8 mouse cellular contexts compared by ENCODE assay signal in the genomic region with DNA sequence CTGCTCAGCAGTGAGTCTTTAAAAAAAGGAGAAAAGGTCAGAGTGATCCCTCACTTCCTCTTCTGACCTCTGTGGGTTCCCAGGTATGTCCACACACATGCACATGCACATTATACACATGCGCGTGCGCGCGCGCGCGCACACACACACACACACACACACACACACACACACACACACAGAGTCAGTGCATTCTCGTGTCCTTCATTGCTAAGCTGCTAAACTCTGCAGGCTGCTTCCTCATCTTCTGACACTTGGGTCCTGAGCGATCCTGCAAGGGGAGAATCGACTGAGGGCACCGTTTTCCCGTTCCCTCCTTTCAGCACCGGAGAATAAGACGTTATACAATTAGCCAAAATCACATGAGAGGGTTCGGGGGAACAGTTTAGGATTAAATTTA. TPM values are rescaled to one million over a fixed set of nuclear protein-coding genes. Genes with fewer than 3 reads are reported as not detected.
DNase-seq lines count a peak whose midpoint lies in the region; ATAC-seq lines count a peak whose summit lies in the region.

No protein-coding gene starts in this region.

- peak overlapping the region; percentile 90 for H3K4me2 ChIP-seq in kidney, embryonic 14.5 days (replicated peaks; ENCODE audit: low read depth, low read length)
- H3K4me2 ChIP-seq in liver, embryonic 13.5 days = peak overlapping the region; percentile 96
- H3K4me2 ChIP-seq in neural tube, embryonic 13.5 days = peak overlapping the region; percentile 81

- H3K4me1 ChIP-seq in kidney, embryonic 14.5 days (ENCODE audit: control insufficient read depth, insufficient read depth, low read length) = peaks cover 12% of the 10 kb centered on the region
- peaks cover 25% of the 10 kb centered on the region for H3K4me1 ChIP-seq in liver, embryonic 13.5 days (replicated peaks)
- peaks cover 20% of the 10 kb centered on the region for H3K4me1 ChIP-seq in neural tube, embryonic 13.5 days (replicated peaks)

- WGBS in kidney, embryonic 14.5 days = 10% methylated on average over 16 of the region's 16 CpGs
- 7% methylated on average over 16 of the region's 16 CpGs for WGBS in liver, embryonic 13.5 days (ENCODE audit: insufficient replicate concordance)
- WGBS in neural tube, embryonic 13.5 days = 20% methylated on average over 16 of the region's 16 CpGs

- peak; percentile 11; the same call in 1 of the 2 replicates for ATAC-seq in kidney, embryonic 14.5 days (ENCODE audit: low FRiP score, low TSS enrichment)
- ATAC-seq in liver, embryonic 13.5 days (ENCODE audit: low read depth) = peak; percentile 32
- ATAC-seq in neural tube, embryonic 13.5 days (ENCODE audit: low read depth) = 0 out of 2 replicates have a peak, but pooled peaks have one; percentile 6

- peak overlapping the region; percentile 52; the same call in 1 of the 2 replicates for H3K9ac ChIP-seq in kidney, embryonic 14.5 days (ENCODE audit: low read depth, low read length)
- H3K9ac ChIP-seq in liver, embryonic 13.5 days = peak overlapping the region; percentile 76
- peak overlapping the region; percentile 72 for H3K9ac ChIP-seq in neural tube, embryonic 13.5 days

- DNase-seq in kidney, adult 9 months = no peak
- DNase-seq in NIH3T3 (ENCODE audit: low read depth) = peak; percentile 76
- peak; percentile 43 for DNase-seq in forelimb bud, embryonic 11.5 days (ENCODE audit: low read depth, low spot score)
- no peak for DNase-seq in liver, embryonic 13.5 days
- DNase-seq in frontal cortex, postnatal 14 days (ENCODE audit: low spot score in 2 of 2) = no peak
- no peak for DNase-seq in urinary bladder, postnatal 4 days (ENCODE audit: low spot score in 2 of 2)

- no peaks in the 10 kb centered on the region for H3K27me3 ChIP-seq in kidney, embryonic 14.5 days (ENCODE audit: control insufficient read depth, insufficient read depth, low read length)
- H3K27me3 ChIP-seq in liver, embryonic 13.5 days = no peaks in the 10 kb centered on the region
- H3K27me3 ChIP-seq in neural tube, embryonic 13.5 days = no peaks in the 10 kb centered on the region

- H3K27ac ChIP-seq in kidney, embryonic 14.5 days (ENCODE audit: low read depth, low read length) = peak overlapping the region; percentile 86; the same call in 1 of the 2 replicates
- peak overlapping the region; percentile 94 for H3K27ac ChIP-seq in liver, embryonic 13.5 days
- peak overlapping the region; percentile 90 for H3K27ac ChIP-seq in neural tube, embryonic 13.5 days (replicated peaks)

- peak overlapping the region; percentile 43 for H3K4me3 ChIP-seq in kidney, embryonic 14.5 days (ENCODE audit: low read length)
- H3K4me3 ChIP-seq in liver, embryonic 13.5 days (replicated peaks) = peak overlapping the region; percentile 66
- peak overlapping the region; percentile 39 for H3K4me3 ChIP-seq in neural tube, embryonic 13.5 days

- no peaks in the 10 kb centered on the region for H3K9me3 ChIP-seq in kidney, embryonic 14.5 days (ENCODE audit: control insufficient read depth, low read length)
- H3K9me3 ChIP-seq in liver, embryonic 13.5 days (replicated peaks) = no peaks in the 10 kb centered on the region
- no peaks in the 10 kb centered on the region for H3K9me3 ChIP-seq in neural tube, embryonic 13.5 days

- no peaks in the 10 kb centered on the region for H3K36me3 ChIP-seq in kidney, embryonic 14.5 days (ENCODE audit: control insufficient read depth, insufficient read depth, low read length)
- no peaks in the 10 kb centered on the region for H3K36me3 ChIP-seq in liver, embryonic 13.5 days
- H3K36me3 ChIP-seq in neural tube, embryonic 13.5 days = no peaks in the 10 kb centered on the region

RNA-seq across cellular contexts. Expression of gene Spen, which starts 20.3 kb away (rescaled TPM):
- 13.1 and 19.3 TPM in 2 replicates for polyA plus RNA-seq in kidney, embryonic 14.5 days (2014; fragmentation: Nextera tagmentation; extraction: Ambion mirVana)
- 4.2 and 4.8 TPM in 2 replicates for polyA plus RNA-seq in liver, embryonic 13.5 days (2015; fragmentation: Nextera tagmentation; extraction: Ambion mirVana)
- 13.8 and 19.5 TPM in 2 replicates for polyA plus RNA-seq in neural tube, embryonic 13.5 days (2015; fragmentation: Nextera tagmentation; extraction: Ambion mirVana)

RNA-seq across cellular contexts. Expression of gene Fblim1, which starts 47.2 kb away (rescaled TPM):
- 49.4 and 71.3 TPM in 2 replicates for polyA plus RNA-seq in kidney, embryonic 14.5 days (2014; fragmentation: Nextera tagmentation; extraction: Ambion mirVana)
- polyA plus RNA-seq in liver, embryonic 13.5 days (2015; fragmentation: Nextera tagmentation; extraction: Ambion mirVana) = 1.9 and 2.4 TPM in 2 replicates
- polyA plus RNA-seq in neural tube, embryonic 13.5 days (2015; fragmentation: Nextera tagmentation; extraction: Ambion mirVana) = 32.1 and 36.6 TPM in 2 replicates

RNA-seq across cellular contexts. Expression of gene Tmem82, which starts 59.8 kb away (rescaled TPM):
- polyA plus RNA-seq in kidney, embryonic 14.5 days (2014; fragmentation: Nextera tagmentation; extraction: Ambion mirVana) = 0.86 and 1.2 TPM in 2 replicates
- polyA plus RNA-seq in liver, embryonic 13.5 days (2015; fragmentation: Nextera tagmentation; extraction: Ambion mirVana) = 3.6 and 3.7 TPM in 2 replicates
- 0.31 TPM in 1 of 2 replicates, not detected in the other for polyA plus RNA-seq in neural tube, embryonic 13.5 days (2015; fragmentation: Nextera tagmentation; extraction: Ambion mirVana)

Comparison
In these comparisons a context has a peak if more than half of its experiments do, and no peak if none do; other contexts are left out.
1. DNase-seq: peak in NIH3T3 (single experiment) and forelimb bud, embryonic 11.5 days (single experiment); none in kidney, adult 9 months (single experiment), liver, embryonic 13.5 days (single experiment), frontal cortex, postnatal 14 days (0 of 2) and urinary bladder, postnatal 4 days (0 of 2).
2. Peak in every context shown above with its lines, with median percentiles within 50 percentile points of each other: ATAC-seq, H3K27ac ChIP-seq, H3K4me2 ChIP-seq, H3K4me3 ChIP-seq and H3K9ac ChIP-seq.